In the genomic region with DNA sequence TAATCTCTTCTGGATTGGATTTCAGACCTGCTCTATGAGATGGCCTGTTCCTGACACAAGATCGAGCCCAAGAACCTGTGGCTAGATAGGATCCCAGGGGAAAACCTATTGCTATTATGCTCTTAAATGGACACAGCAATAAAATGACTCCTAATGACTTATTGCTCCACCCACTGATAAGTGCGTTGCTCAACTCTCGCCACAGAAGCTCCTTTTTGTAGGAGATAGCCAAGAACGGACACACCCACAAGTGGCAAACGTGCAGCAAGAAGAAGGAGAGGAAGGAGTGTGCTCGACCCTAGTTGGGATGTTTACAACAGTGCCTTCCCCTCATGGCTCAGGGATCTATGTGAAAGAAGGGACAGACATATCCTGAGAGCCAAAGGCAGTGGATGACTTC, we compare ENCODE assay signal across 15 mouse cellular contexts. TPM values are rescaled to one million over a fixed set of nuclear protein-coding genes. Genes with fewer than 3 reads are reported as not detected.
A peak's percentile ranks its signal among the peaks of the same experiment; 100 is the strongest.
DNase-seq lines count a peak whose midpoint lies in the region; ATAC-seq and TF ChIP-seq lines count a peak whose summit lies in the region.
"Had no signal": no experiment of that assay in that cellular context is flagged by ENCODE, and none has a peak within 500 bp of the region (broad histone marks: within the 10 kb centered on the region; RNA-seq: fewer than 3 reads in every experiment).

No protein-coding gene starts in this region.

- H3K27me3 ChIP-seq in lung, embryonic 16.5 days (ENCODE audit: control insufficient read depth, insufficient read depth, low read depth, low read length), result no peaks in the 10 kb centered on the region
- H3K27me3 ChIP-seq in small intestine, adult 2 months (ENCODE audit: control insufficient read depth, insufficient read depth, low read length), result no peaks in the 10 kb centered on the region
- H3K27me3 ChIP-seq: forebrain, embryonic 15.5 days had no signal

- no peaks in the 10 kb centered on the region for H3K9me3 ChIP-seq in lung, embryonic 16.5 days (ENCODE audit: control insufficient read depth, low read length)
- H3K9me3 ChIP-seq: forebrain, embryonic 15.5 days had no signal

- TF ChIP-seq CTCF in gastrocnemius, adult 2 months (IDR thresholded peaks at IDR 0.05), result no peak
- TF ChIP-seq CTCF in small intestine, adult 2 months (IDR thresholded peaks at IDR 0.05; ENCODE audit: extremely low read depth, insufficient read length, insufficient replicate concordance, low read depth, low read length), result no peak

- ATAC-seq in lung, embryonic 16.5 days (ENCODE audit: low read depth), result peak; percentile 70
- ATAC-seq: forebrain, embryonic 15.5 days had no signal

- no peak overlapping the region for H3K9ac ChIP-seq in lung, embryonic 16.5 days (ENCODE audit: low read length)
- H3K9ac ChIP-seq: forebrain, embryonic 15.5 days had no signal

- no peak overlapping the region for H3K4me2 ChIP-seq in lung, embryonic 16.5 days (ENCODE audit: low read depth, low read length)
- H3K4me2 ChIP-seq: forebrain, embryonic 15.5 days had no signal

- 0 out of 2 replicates have a peak, but pooled peaks cover 4% of the 10 kb centered on the region for H3K36me3 ChIP-seq in lung, embryonic 16.5 days (ENCODE audit: control insufficient read depth, insufficient read depth, low read length)
- H3K36me3 ChIP-seq in small intestine, adult 2 months (ENCODE audit: control insufficient read depth, insufficient read depth, low read length), result peaks cover 16% of the 10 kb centered on the region
- H3K36me3 ChIP-seq: forebrain, embryonic 15.5 days had no signal

- DNase-seq in gastrocnemius, adult 2 months, result no peak
- DNase-seq in gastrocnemius, postnatal 10 days, result no peak
- DNase-seq in liver, result peak; percentile 58
- DNase-seq in adrenal gland, adult 18-20 months (ENCODE audit: low spot score in 2 of 2), result no peak
- DNase-seq in gastrocnemius, postnatal 25 days, result no peak
- no peak for DNase-seq in layer of hippocampus, adult 9-10 months (ENCODE audit: low spot score)
- DNase-seq: adrenal gland, adult 8-10 months; heart, postnatal 10 days; kidney, postnatal 4 days; thymus, adult 18-20 months had no signal

- no peak overlapping the region for H3K4me3 ChIP-seq in gastrocnemius, adult 2 months
- no peak overlapping the region for H3K4me3 ChIP-seq in lung, embryonic 16.5 days (ENCODE audit: low read length)
- no peak overlapping the region for H3K4me3 ChIP-seq in small intestine, adult 2 months (ENCODE audit: low read depth, low read length)
- H3K4me3 ChIP-seq: forebrain, embryonic 15.5 days; left cerebral cortex, adult 2 months had no signal

- no peaks in the 10 kb centered on the region; the same call in 1 of the 2 replicates for H3K4me1 ChIP-seq in lung, embryonic 16.5 days (replicated peaks; ENCODE audit: control insufficient read depth, insufficient read depth, low read length)
- peaks cover 16% of the 10 kb centered on the region for H3K4me1 ChIP-seq in small intestine, adult 2 months (ENCODE audit: control insufficient read depth, insufficient read depth, insufficient read length, low read length)
- H3K4me1 ChIP-seq: forebrain, embryonic 15.5 days had no signal

- intact Hi-C loops in gastrocnemius, adult 2 months (cut with DNase I), result no loop called here

- WGBS in lung, embryonic 16.5 days, result 52% methylated on average over 6 of the region's 6 CpGs
- WGBS in small intestine, adult 2 months, result 14% methylated on average over 6 of the region's 6 CpGs

- H3K27ac ChIP-seq in gastrocnemius, adult 2 months, result peak overlapping the region; percentile 24
- no peak overlapping the region for H3K27ac ChIP-seq in lung, embryonic 16.5 days (ENCODE audit: low read length)
- H3K27ac ChIP-seq in small intestine, adult 2 months (ENCODE audit: insufficient read depth, low read depth, low read length), result peak overlapping the region; percentile 5; the same call in 1 of the 2 replicates
- H3K27ac ChIP-seq: forebrain, embryonic 15.5 days; left cerebral cortex, adult 2 months; macrophage had no signal

- no peak for TF ChIP-seq POLR2A in small intestine, adult 2 months (IDR thresholded peaks at IDR 0.05; ENCODE audit: low read depth, low read length)

RNA-seq across cellular contexts. Expression of a gene that starts 7.4 kb away (rescaled TPM):
- 1 to 10 TPM; 1.4 to 1.5 TPM for total RNA-seq in gastrocnemius, adult 2 months (2021)
- 1 to 10 TPM; 4.2 to 4.6 TPM for total RNA-seq in gastrocnemius, postnatal 10 days (2021)
- 22.1 and 23.1 TPM in 2 replicates for polyA plus RNA-seq in lung, embryonic 16.5 days (2015; fragmentation: Nextera tagmentation; extraction: Ambion mirVana)
- polyA plus RNA-seq in small intestine, adult 2 months (2012; rRNA removed), result 3.6 and 6.2 TPM in 2 replicates
- 1 to 10 TPM; 2.8 to 3.3 TPM for total RNA-seq in adrenal gland, adult 18-20 months (2021)
- total RNA-seq in gastrocnemius, postnatal 25 days (2021), result 1 to 10 TPM; 1.7 to 1.9 TPM
